In genomic region chr10:63234133-63234532, GRCm38 (mm10) we compare ENCODE assay signal across 36 mouse cellular contexts. TPM values are rescaled to one million over a fixed set of nuclear protein-coding genes. Genes with fewer than 3 reads are reported as not detected.
DNase-seq lines count a peak whose midpoint lies in the region; ATAC-seq and TF ChIP-seq lines count a peak whose summit lies in the region.
"Had no signal": no experiment of that assay in that cellular context is flagged by ENCODE, and none has a peak within 500 bp of the region (broad histone marks: within the 10 kb centered on the region; RNA-seq: fewer than 3 reads in every experiment).

No protein-coding gene starts in this region.

- no peak for TF ChIP-seq EP300 in CH12.LX (IDR thresholded peaks at IDR 0.05; ENCODE audit: low read length)

- no peaks in the 10 kb centered on the region for H3K27me3 ChIP-seq in CH12.LX (replicated peaks)
- no peaks in the 10 kb centered on the region for H3K27me3 ChIP-seq in myocyte (ENCODE audit: control insufficient read depth, insufficient read depth, insufficient read length)
- no peaks in the 10 kb centered on the region for H3K27me3 ChIP-seq in liver, embryonic 11.5 days (replicated peaks; ENCODE audit: control insufficient read depth, insufficient read depth, low read length)
- H3K27me3 ChIP-seq: embryonic facial prominence, embryonic 13.5 days; heart, embryonic 15.5 days; hindbrain, embryonic 13.5 days; limb, embryonic 13.5 days; liver, embryonic 12.5 days; neural tube, embryonic 12.5 days; Patski; stomach, embryonic 15.5 days had no signal

- in situ Hi-C loops in CH12.LX (cut with MboI; ENCODE audit: low pct_ligation_motif_present, low pct_unique_long_range_greater_than_20kb, low sequenced_read_pairs), result loop anchor here (10.0 kb wide), 1 partner anchor 59 kb away; no protein-coding TSS in a partner anchor

- dilution Hi-C loops in CH12.LX (cut with MboI; ENCODE audit: extremely low pct_ligation_motif_present, extremely low pct_unique_long_range_greater_than_20kb, low sequenced_read_pairs), result no loop called here

- no peak for TF ChIP-seq RAD21 in CH12.LX (IDR thresholded peaks at IDR 0.05; ENCODE audit: low read depth, low read length)

- peak; percentile 37 for DNase-seq in layer of hippocampus, adult 11-12 months (ENCODE audit: low spot score)
- DNase-seq in layer of hippocampus, postnatal 10 days (ENCODE audit: low spot score in 2 of 2), result no peak
- no peak for DNase-seq in CH12.LX (ENCODE audit: extremely low read depth)
- DNase-seq in layer of hippocampus, adult 2 months (ENCODE audit: low spot score in 2 of 2), result peak; percentile 29 to 52
- DNase-seq in testis, postnatal 14 days (ENCODE audit: low spot score), result no peak
- DNase-seq in liver, embryonic 11.5 days (ENCODE audit: low spot score), result no peak
- DNase-seq: adrenal gland, postnatal 14 days; cerebellum, adult 11-12 months; cerebellum, adult 9-11 months; forebrain, postnatal 0 days; gastrocnemius, postnatal 10 days; heart, postnatal 36 days; kidney, adult 9 months; kidney, postnatal 10 days; liver, postnatal 0 days; lung, postnatal 36 days; right cerebral cortex, postnatal 14 days; thymus, adult 18-20 months; thymus, postnatal 25 days had no signal

- TF ChIP-seq CTCF in CH12.LX (conservative IDR thresholded peaks at IDR 0.05 in 1 of 2, IDR thresholded peaks at IDR 0.05 in 1 of 2; ENCODE audit: low read depth in 2 of 2, low read length in 2 of 2), result no peak
- TF ChIP-seq CTCF in layer of hippocampus, adult 2 months (conservative IDR thresholded peaks at IDR 0.05), result no peak

- no peak for TF ChIP-seq POLR2A in CH12.LX (IDR thresholded peaks at IDR 0.05; ENCODE audit: low read depth, low read length)
- no peak for TF ChIP-seq POLR2A in myocyte (IDR thresholded peaks at IDR 0.05; ENCODE audit: insufficient read length, low read depth)

- no peak overlapping the region for H3K9ac ChIP-seq in CH12.LX (ENCODE audit: insufficient read depth, low read depth)
- no peak overlapping the region for H3K9ac ChIP-seq in liver, embryonic 11.5 days (ENCODE audit: low read depth, low read length)
- H3K9ac ChIP-seq: embryonic facial prominence, embryonic 13.5 days; forebrain, postnatal 0 days; heart, embryonic 15.5 days; hindbrain, embryonic 13.5 days; limb, embryonic 13.5 days; liver, embryonic 12.5 days; liver, postnatal 0 days; neural tube, embryonic 12.5 days; stomach, embryonic 15.5 days had no signal

- no peak overlapping the region for H3ac ChIP-seq in myocyte (ENCODE audit: control insufficient read depth, insufficient read length)

- peaks cover 15% of the 10 kb centered on the region for H3K9me3 ChIP-seq in CH12.LX (replicated peaks; ENCODE audit: low read length)
- H3K9me3 ChIP-seq in liver, embryonic 11.5 days (ENCODE audit: control insufficient read depth, low read length), result no peaks in the 10 kb centered on the region
- H3K9me3 ChIP-seq: embryonic facial prominence, embryonic 13.5 days; heart, embryonic 10.5 days; heart, embryonic 15.5 days; hindbrain, embryonic 13.5 days; liver, embryonic 12.5 days; neural tube, embryonic 12.5 days; stomach, embryonic 15.5 days had no signal

- H3K79me2 ChIP-seq in CH12.LX (replicated peaks; ENCODE audit: control insufficient read depth, extremely low read depth, insufficient read depth, poor library complexity, severe bottlenecking) (no peaks in the 10 kb centered on the region), myocyte (ENCODE audit: control insufficient read depth, insufficient read depth) (no peaks in the 10 kb centered on the region)

- H3K4me2 ChIP-seq in CH12.LX (ENCODE audit: insufficient read depth, low read depth, poor library complexity, severe bottlenecking) (no peak overlapping the region), myocyte (ENCODE audit: low read depth) (peak overlapping the region; percentile 35)
- H3K4me2 ChIP-seq in liver, embryonic 11.5 days, result no peak overlapping the region
- H3K4me2 ChIP-seq: embryonic facial prominence, embryonic 13.5 days; heart, embryonic 15.5 days; hindbrain, embryonic 13.5 days; limb, embryonic 13.5 days; liver, embryonic 12.5 days; midbrain, embryonic 11.5 days; neural tube, embryonic 12.5 days; stomach, embryonic 15.5 days had no signal

- H3K4me3 ChIP-seq in CH12.LX (replicated peaks in 1 of 3; ENCODE audit: low read depth in 2 of 3, low read length in 2 of 3, poor library complexity in 1 of 3) (no peak overlapping the region), myocyte (no peak overlapping the region)
- H3K4me3 ChIP-seq in layer of hippocampus, adult 2 months, result no peak overlapping the region
- H3K4me3 ChIP-seq in liver, embryonic 11.5 days (ENCODE audit: low read depth, low read length), result no peak overlapping the region
- H3K4me3 ChIP-seq: embryonic facial prominence, embryonic 13.5 days; heart, embryonic 10.5 days; heart, embryonic 15.5 days; hindbrain, embryonic 13.5 days; limb, embryonic 13.5 days; liver, embryonic 12.5 days; neural tube, embryonic 12.5 days; stomach, embryonic 15.5 days had no signal

- no peak overlapping the region for H3K27ac ChIP-seq in CH12.LX (ENCODE audit: insufficient read depth, low read depth)
- H3K27ac ChIP-seq in layer of hippocampus, adult 2 months, result no peak overlapping the region
- no peak overlapping the region for H3K27ac ChIP-seq in liver, embryonic 11.5 days (ENCODE audit: low read depth, low read length)
- H3K27ac ChIP-seq: embryonic facial prominence, embryonic 13.5 days; heart, embryonic 10.5 days; heart, embryonic 15.5 days; hindbrain, embryonic 13.5 days; limb, embryonic 13.5 days; liver, embryonic 12.5 days; neural tube, embryonic 12.5 days; stomach, embryonic 15.5 days had no signal

- ATAC-seq in liver, embryonic 11.5 days (replicated peaks; ENCODE audit: low FRiP score), result no peak
- ATAC-seq: forebrain, postnatal 0 days; intestine, embryonic 16.5 days; liver, embryonic 12.5 days; liver, postnatal 0 days; midbrain, embryonic 16.5 days; Patski had no signal

- peaks cover 0 to 23% of the 10 kb centered on the region in 2 experiments; a peak in 2 of 4 replicates for H3K4me1 ChIP-seq in CH12.LX (ENCODE audit: control insufficient read depth in 1 of 2, insufficient read depth in 2 of 2)
- H3K4me1 ChIP-seq in liver, embryonic 11.5 days (replicated peaks; ENCODE audit: control insufficient read depth, insufficient read depth, low read length), result no peaks in the 10 kb centered on the region
- H3K4me1 ChIP-seq: embryonic facial prominence, embryonic 13.5 days; hindbrain, embryonic 13.5 days; limb, embryonic 13.5 days; liver, embryonic 12.5 days; neural tube, embryonic 12.5 days; stomach, embryonic 15.5 days had no signal

- no peaks in the 10 kb centered on the region for H3K36me3 ChIP-seq in CH12.LX (replicated peaks in 1 of 2; ENCODE audit: control insufficient read depth in 1 of 2, insufficient read depth in 1 of 2, low read length in 1 of 2)
- no peaks in the 10 kb centered on the region for H3K36me3 ChIP-seq in myocyte (ENCODE audit: control insufficient read depth, insufficient read depth)
- H3K36me3 ChIP-seq in liver, embryonic 11.5 days (ENCODE audit: control insufficient read depth, insufficient read depth, low read length), result no peaks in the 10 kb centered on the region
- H3K36me3 ChIP-seq: embryonic facial prominence, embryonic 13.5 days; heart, embryonic 10.5 days; heart, embryonic 15.5 days; hindbrain, embryonic 13.5 days; limb, embryonic 13.5 days; liver, embryonic 12.5 days; neural tube, embryonic 12.5 days; stomach, embryonic 15.5 days had no signal

- WGBS in liver, embryonic 11.5 days, result 83% methylated on average over 5 of the region's 5 CpGs

TF ChIP-seq in CH12.LX, 34 proteins besides CTCF, POLR2A, EP300 and RAD21:
- TF ChIP-seq ETS1 (conservative IDR thresholded peaks at IDR 0.05; ENCODE audit: low read depth, low read length) (peak; percentile 9; the same call in 1 of the 2 replicates), JUN (IDR thresholded peaks at IDR 0.05; ENCODE audit: insufficient read depth, low read depth, low read length) (no peak), MEF2A (IDR thresholded peaks at IDR 0.05; ENCODE audit: borderline replicate concordance, low read depth, low read length) (peak; percentile 32; the same call in 1 of the 2 replicates), IRF4 (IDR thresholded peaks at IDR 0.05; ENCODE audit: low read depth, low read length) (no peak)

TF ChIP-seq in myocyte, 11 proteins besides CTCF, POLR2A, EP300 and RAD21:
- TF ChIP-seq MYOD1 (IDR thresholded peaks at IDR 0.05; ENCODE audit: control insufficient read depth in 1 of 3, insufficient read length in 2 of 3, low read depth in 2 of 3) (peak in 1 of 3 experiments; percentile 64), MAX (IDR thresholded peaks at IDR 0.05; ENCODE audit: low read depth) (no peak), CEBPB (IDR thresholded peaks at IDR 0.05; ENCODE audit: insufficient read depth, poor library complexity, severe bottlenecking) (no peak), USF1 (IDR thresholded peaks at IDR 0.05; ENCODE audit: low read depth) (peak; percentile 24)

RNA-seq across cellular contexts. Expression of gene Herc4, which starts 9.5 kb away (rescaled TPM):
- 10 to 100 TPM; 38.1 to 40.2 TPM for total RNA-seq in layer of hippocampus, postnatal 10 days (2021)
- total RNA-seq in CH12.LX (2012; rRNA removed), result 36.6 TPM in 2 replicates
- total RNA-seq in CH12.LX (2014; rRNA removed), result 96.1 and 101 TPM in 2 replicates
- 56.2 and 68.1 TPM in 2 replicates for polyA plus RNA-seq in CH12.LX (2012; ENCODE audit: insufficient read length, low read depth)
- total RNA-seq in layer of hippocampus, adult 2 months (2021), result 10 to 100 TPM; 36.7 to 40.8 TPM
- polyA plus RNA-seq in myocyte (2012; fragmentation: generic; extraction: Trizol), result 13.6 TPM
- polyA plus RNA-seq in liver, embryonic 11.5 days (2014; fragmentation: Nextera tagmentation; extraction: Ambion mirVana), result 46.1 and 48.8 TPM in 2 replicates

RNA-seq across cellular contexts. Expression of gene Mypn, which starts 30.4 kb away (rescaled TPM):
- 1 to 10 TPM; 3.7 to 4.2 TPM for total RNA-seq in layer of hippocampus, postnatal 10 days (2021)
- total RNA-seq in CH12.LX (2012; rRNA removed) (0.08 and 0.17 TPM in 2 replicates), CH12.LX (2014; rRNA removed) (0.39 and 0.47 TPM in 2 replicates)
- polyA plus RNA-seq in CH12.LX (2012; ENCODE audit: insufficient read length, low read depth) (0.46 and 0.81 TPM in 2 replicates), myocyte (2012; fragmentation: generic; extraction: Trizol) (7.9 TPM)
- 1 to 10 TPM; 1.5 to 1.6 TPM for total RNA-seq in layer of hippocampus, adult 2 months (2021)
- polyA plus RNA-seq in liver, embryonic 11.5 days (2014; fragmentation: Nextera tagmentation; extraction: Ambion mirVana), result 0.16 and 0.30 TPM in 2 replicates
- total RNA-seq: common myeloid progenitor, adult 5-6 weeks; megakaryocyte, adult 5-6 weeks; MEL had no signal
- polyA plus RNA-seq: forebrain, embryonic 11.5 days; intestine, embryonic 16.5 days; Patski had no signal

Comparison
In these comparisons a context has a peak if more than half of its experiments do, and no peak if none do; other contexts are left out.
1. DNase-seq: peak in layer of hippocampus, adult 11-12 months (single experiment) and layer of hippocampus, adult 2 months (2 of 2); none in layer of hippocampus, postnatal 10 days (0 of 2), CH12.LX (single experiment), testis, postnatal 14 days (single experiment) and liver, embryonic 11.5 days (single experiment).